Mouse (Mus musculus) testis, adult 2 months (tissue): ENCODE measurements at regions not wholly inside any gene's neighbourhood (a gene's known extent, or its start where the extent isn't known, plus 50 kb on each side); places are given as distances from the start of the nearest gene placed in this dataset.

Experiments
- CTCF ChIP-seq: fragments of 200-500 bp; IDR thresholded peaks from 2 replicates; pipeline ENCODE4 v1.5.1; 2012; ENCODE audit warnings: low read depth, mild to moderate bottlenecking, inconsistent platforms, low read length, moderate library complexity; ENCODE audit not compliant: control insufficient read depth, insufficient read depth, insufficient replicate concordance
- POLR2A ChIP-seq: fragments of 200-500 bp; IDR thresholded peaks from 2 replicates; pipeline ENCODE4 v1.6.1; 2012; ENCODE audit warnings: low read depth, mild to moderate bottlenecking, inconsistent platforms, low read length, moderate library complexity; ENCODE audit not compliant: control insufficient read depth

DNA sequence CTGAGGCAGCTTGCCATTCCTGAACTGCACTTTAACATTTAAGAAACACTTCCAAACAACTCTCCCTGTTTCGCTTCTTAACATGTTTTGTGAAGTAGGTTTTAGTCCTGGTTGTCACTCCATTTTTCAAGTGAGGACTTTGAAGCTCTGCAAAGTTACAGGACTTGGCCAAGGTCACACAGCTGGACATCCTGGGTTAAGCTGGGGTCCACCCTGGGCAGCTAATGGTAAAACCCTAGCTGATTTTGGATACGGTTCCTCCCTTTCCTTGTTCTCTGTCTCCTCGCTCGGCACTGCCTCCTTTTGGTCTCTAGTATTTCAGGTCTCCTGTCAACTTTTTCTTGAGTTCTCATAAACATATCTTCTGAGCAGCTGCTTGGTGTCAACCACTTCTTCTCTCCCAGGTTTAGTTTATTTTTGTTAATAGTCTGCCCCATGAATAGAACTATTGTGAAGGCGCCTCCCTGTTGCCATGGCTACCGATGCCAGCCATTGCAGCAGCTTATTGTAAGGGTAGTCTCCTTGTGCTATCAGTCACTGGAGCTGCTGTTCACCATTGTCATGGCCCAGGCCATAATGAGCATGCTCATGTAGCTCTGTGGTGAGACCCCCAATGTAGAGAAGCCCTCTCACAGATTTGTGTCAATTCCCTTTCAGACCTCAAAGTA is 292.5 kb downstream of the Tmem38b start:
- TF ChIP-seq CTCF (no peak), POLR2A (no peak)
